Comparison of ENCODE assay signal across 8 mouse cellular contexts in genomic region chr1:57612931-57613804, GRCm38 (mm10).
A peak's percentile ranks its signal among the peaks of the same experiment; 100 is the strongest.
DNase-seq lines count a peak whose midpoint lies in the region; ATAC-seq and TF ChIP-seq lines count a peak whose summit lies in the region.

No protein-coding gene starts in this region.

- DNase-seq in lung, embryonic 14.5 days: peak; percentile 10
- no peak for DNase-seq in lung, postnatal 4 days
- peak; percentile 27 for DNase-seq in hindbrain, embryonic 11.5 days (ENCODE audit: low spot score)
- DNase-seq in limb, embryonic 10.5 days (ENCODE audit: low spot score): no peak
- DNase-seq in thymus, postnatal 10 days (ENCODE audit: low spot score in 2 of 2): peak; percentile 9 to 13
- no peak for DNase-seq in right cerebral cortex, adult 2 months (ENCODE audit: low spot score in 2 of 2)
- no peak for DNase-seq in gastrocnemius, postnatal 10 days
- DNase-seq in layer of hippocampus, adult 8-10 months (ENCODE audit: low spot score in 2 of 2): no peak

- 11% methylated on average over 17 of the region's 17 CpGs for WGBS in lung, embryonic 14.5 days
- WGBS in hindbrain, embryonic 11.5 days: 23% methylated on average over 17 of the region's 17 CpGs
- 24% methylated on average over 16 of the region's 17 CpGs for WGBS in limb, embryonic 10.5 days

- 0 out of 2 replicates have a peak, but pooled peaks have one; percentile 31 for ATAC-seq in lung, embryonic 14.5 days (ENCODE audit: insufficient read depth)
- peak; percentile 62 for ATAC-seq in hindbrain, embryonic 11.5 days (ENCODE audit: low FRiP score)

- H3K36me3 ChIP-seq in lung, embryonic 14.5 days (ENCODE audit: insufficient read depth): no peaks in the 10 kb centered on the region
- H3K36me3 ChIP-seq in hindbrain, embryonic 11.5 days (ENCODE audit: control insufficient read depth, insufficient read depth, low read length): no peaks in the 10 kb centered on the region
- no peaks in the 10 kb centered on the region for H3K36me3 ChIP-seq in limb, embryonic 10.5 days

- no peaks in the 10 kb centered on the region; the same call in 1 of the 2 replicates for H3K9me3 ChIP-seq in lung, embryonic 14.5 days (ENCODE audit: low read depth, low read length)
- H3K9me3 ChIP-seq in hindbrain, embryonic 11.5 days (ENCODE audit: control insufficient read depth, low read length): no peaks in the 10 kb centered on the region
- no peaks in the 10 kb centered on the region for H3K9me3 ChIP-seq in limb, embryonic 10.5 days (replicated peaks)

- H3K9ac ChIP-seq in lung, embryonic 14.5 days: no peak overlapping the region
- no peak overlapping the region for H3K9ac ChIP-seq in hindbrain, embryonic 11.5 days (ENCODE audit: low read depth, low read length)

- TF ChIP-seq CTCF in lung, embryonic 14.5 days (IDR thresholded peaks at IDR 0.05; ENCODE audit: low read depth): no peak

- peaks cover 4% of the 10 kb centered on the region; the same call in 1 of the 2 replicates for H3K4me1 ChIP-seq in lung, embryonic 14.5 days (ENCODE audit: insufficient read depth)
- 0 out of 2 replicates have a peak, but pooled peaks cover 2% of the 10 kb centered on the region for H3K4me1 ChIP-seq in hindbrain, embryonic 11.5 days (replicated peaks; ENCODE audit: control insufficient read depth, insufficient read depth, low read length)
- H3K4me1 ChIP-seq in limb, embryonic 10.5 days: peaks cover 13% of the 10 kb centered on the region

- no peak overlapping the region for H3K4me3 ChIP-seq in lung, embryonic 14.5 days (ENCODE audit: low read depth, low read length)
- H3K4me3 ChIP-seq in hindbrain, embryonic 11.5 days (ENCODE audit: low read depth, low read length): 0 out of 2 replicates have a peak overlapping the region, but pooled peaks have one; percentile 9
- no peak overlapping the region; the same call in 1 of the 2 replicates for H3K4me3 ChIP-seq in limb, embryonic 10.5 days

- peak overlapping the region; percentile 53 for H3K4me2 ChIP-seq in lung, embryonic 14.5 days
- H3K4me2 ChIP-seq in hindbrain, embryonic 11.5 days (replicated peaks; ENCODE audit: low read depth, low read length): peak overlapping the region; percentile 22

- H3K27me3 ChIP-seq in lung, embryonic 14.5 days (ENCODE audit: insufficient read depth, low read length): no peaks in the 10 kb centered on the region
- no peaks in the 10 kb centered on the region for H3K27me3 ChIP-seq in hindbrain, embryonic 11.5 days (ENCODE audit: control insufficient read depth, insufficient read depth, low read length)
- no peaks in the 10 kb centered on the region for H3K27me3 ChIP-seq in limb, embryonic 10.5 days (ENCODE audit: low read depth, poor library complexity, severe bottlenecking)

- H3K27ac ChIP-seq in lung, embryonic 14.5 days (ENCODE audit: low read depth): no peak overlapping the region
- peak overlapping the region; percentile 38; the same call in 1 of the 2 replicates for H3K27ac ChIP-seq in hindbrain, embryonic 11.5 days (ENCODE audit: low read depth, low read length)
- H3K27ac ChIP-seq in limb, embryonic 10.5 days: peak overlapping the region; percentile 50; the same call in 1 of the 2 replicates

Comparison
In these comparisons a context has a peak if more than half of its experiments do, and no peak if none do; other contexts are left out.
1. DNase-seq: peak in lung, embryonic 14.5 days (single experiment), hindbrain, embryonic 11.5 days (single experiment) and thymus, postnatal 10 days (2 of 2); none in lung, postnatal 4 days (0 of 2), limb, embryonic 10.5 days (single experiment), right cerebral cortex, adult 2 months (0 of 2), gastrocnemius, postnatal 10 days (single experiment) and layer of hippocampus, adult 8-10 months (0 of 2).